Mouse (Mus musculus) kidney, postnatal 0 days (tissue): ENCODE data around the gene Olfr784. TPM values are rescaled to one million over a fixed set of nuclear protein-coding genes. Genes with fewer than 3 reads are reported as not detected.
"Not testable (repeated sequence)": the region's sequence is repeated elsewhere in the genome, so short reads cannot be mapped to it uniquely, and the experiment has no call there.

Experiments
- ATAC-seq: fragments of 200-750 bp; cut with Nextera tagmentation; replicated peaks from 2 replicates; pipeline ENCODE4 v1.8.0; 2017; ENCODE audit warnings: low read depth, moderate number of reproducible peaks, moderate TSS enrichment, moderate library complexity; ENCODE audit not compliant: low FRiP score
- DNase-seq: peaks from one replicate; pipeline ENCODE4 v3.0.0-alpha.2; 2016; ENCODE audit warnings: low spot score
- H3K27ac ChIP-seq: fragments of 300-500 bp; sonication (generic); 2 replicates; pipeline ENCODE4 v1.5.1; 2014; ENCODE audit warnings: mild to moderate bottlenecking
- H3K27me3 ChIP-seq: fragments of 300-500 bp; sonication (generic); 2 replicates; pipeline ENCODE4 v1.6.1; 2014; ENCODE audit warnings: low read length, mixed read lengths; ENCODE audit not compliant: insufficient read depth
- H3K36me3 ChIP-seq: fragments of 300-500 bp; sonication (generic); 2 replicates; pipeline ENCODE4 v1.6.1; 2014; ENCODE audit warnings: low read length, mixed read lengths; ENCODE audit not compliant: insufficient read depth
- H3K4me1 ChIP-seq: fragments of 300-500 bp; sonication (generic); replicated peaks from 2 replicates; pipeline ENCODE4 v1.6.1; 2014; ENCODE audit warnings: antibody characterized with exemption, low read length, mixed read lengths; ENCODE audit not compliant: insufficient read depth
- H3K4me2 ChIP-seq: fragments of 300-500 bp; sonication (generic); 2 replicates; pipeline ENCODE4 v1.6.1; 2014; ENCODE audit warnings: mild to moderate bottlenecking, low read length, moderate library complexity, mixed read lengths
- H3K4me3 ChIP-seq: fragments of 300-500 bp; sonication (generic); replicated peaks from 2 replicates; pipeline ENCODE4 v1.5.1; 2014; ENCODE audit warnings: low read depth, low read length
- H3K9ac ChIP-seq: fragments of 300-500 bp; sonication (generic); 2 replicates; pipeline ENCODE4 v1.6.1; 2014; ENCODE audit warnings: low read depth, low read length
- H3K9me3 ChIP-seq: fragments of 300-500 bp; sonication (generic); replicated peaks from 2 replicates; pipeline ENCODE4 v1.6.1; 2016; ENCODE audit warnings: low read length, inconsistent platforms, mixed read lengths
- CTCF ChIP-seq: IDR thresholded peaks from 2 replicates; pipeline ENCODE4 v1.5.1; 2016; ENCODE audit warnings: antibody characterized with exemption, low read depth, mild to moderate bottlenecking, moderate library complexity
- WGBS: fragments of 180-500 bp; shearing (Covaris S2); extraction: QIAGEN DNeasy Blood & Tissue Kit; methylation state at CpG from one replicate; pipeline ENCODE4 v1.1.7; 2014; 5-methylcytosine and 5-hydroxymethylcytosine counted together
- polyA plus RNA-seq: library from polyadenylated mRNA; unstranded; fragments of >200 nt; fragmentation: Nextera tagmentation; extraction: Ambion mirVana; gene quantifications from 2 replicates; pipeline ENCODE4 v1.2.1, GENCODE M21; 2015

Olfr784 gene
- not detected in 2 replicates for polyA plus RNA-seq

- Histone ChIP-seq H3K4me2 (no peak within 1 kb of the TSS), H3K27ac (no peak within 1 kb of the TSS), H3K4me1 (no peaks in the 10 kb centered on the region), H3K36me3 (no peaks in the 10 kb centered on the region), H3K27me3 (no peaks in the 10 kb centered on the region), H3K9ac (no peak within 1 kb of the TSS), H3K9me3 (no peaks in the 10 kb centered on the region), H3K4me3 (no peak within 1 kb of the TSS)
- DNase-seq (no peak), ATAC-seq (no peak)
- no peak for TF ChIP-seq CTCF
Measured at GRCm38 (mm10) chr10:129383783-129384182, at the start of gene Olfr784. Gene Olfr784 (plus strand): TSS chr10:129384083.

GRCm38 (mm10) chr10:129348550-129348949, 35.3 kb upstream of the Olfr784 start, which contains the start of gene Olfr782:
Gene Olfr782 (plus strand): TSS chr10:129348850.
- H3K4me1 ChIP-seq, result no peaks in the 10 kb centered on the region
- no peaks in the 10 kb centered on the region for H3K36me3 ChIP-seq
- no peak for TF ChIP-seq CTCF
- DNase-seq (no peak), ATAC-seq (no peak)
- H3K4me3 ChIP-seq, result no peak within 1 kb of the TSS
- 81% methylated on average over 3 of the region's 3 CpGs for WGBS
- no peak within 1 kb of the TSS for H3K27ac ChIP-seq
- no peak within 1 kb of the TSS for H3K9ac ChIP-seq
- H3K27me3 ChIP-seq, result no peaks in the 10 kb centered on the region
- no peaks in the 10 kb centered on the region for H3K9me3 ChIP-seq
- H3K4me2 ChIP-seq, result no peak within 1 kb of the TSS

DNA sequence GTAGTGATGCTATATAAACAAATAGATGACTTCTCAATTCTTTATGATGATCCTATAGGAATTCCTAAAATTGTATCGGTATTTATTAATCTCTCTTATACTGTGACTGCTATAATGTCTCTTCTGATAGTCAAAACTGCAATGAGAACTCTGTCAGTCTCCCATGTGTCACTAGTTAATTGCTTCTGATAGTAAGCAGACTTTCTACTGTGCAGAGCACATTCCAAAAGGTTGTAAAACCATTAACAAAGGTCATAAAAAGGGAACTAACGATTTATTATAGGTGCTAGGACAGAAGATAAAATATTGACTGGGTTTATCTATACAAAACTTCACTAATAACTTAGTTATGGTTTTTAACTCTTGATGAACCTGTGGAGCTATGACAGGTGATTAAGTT, 31.4 kb upstream of the Olfr784 start:
- not testable (repeated sequence) for H3K9me3 ChIP-seq, H3K27ac ChIP-seq, H3K9ac ChIP-seq, H3K4me1 ChIP-seq, H3K27me3 ChIP-seq, H3K36me3 ChIP-seq, ATAC-seq, H3K4me2 ChIP-seq, H3K4me3 ChIP-seq, DNase-seq
- 60% methylated on average over 2 of the region's 2 CpGs for WGBS

DNA sequence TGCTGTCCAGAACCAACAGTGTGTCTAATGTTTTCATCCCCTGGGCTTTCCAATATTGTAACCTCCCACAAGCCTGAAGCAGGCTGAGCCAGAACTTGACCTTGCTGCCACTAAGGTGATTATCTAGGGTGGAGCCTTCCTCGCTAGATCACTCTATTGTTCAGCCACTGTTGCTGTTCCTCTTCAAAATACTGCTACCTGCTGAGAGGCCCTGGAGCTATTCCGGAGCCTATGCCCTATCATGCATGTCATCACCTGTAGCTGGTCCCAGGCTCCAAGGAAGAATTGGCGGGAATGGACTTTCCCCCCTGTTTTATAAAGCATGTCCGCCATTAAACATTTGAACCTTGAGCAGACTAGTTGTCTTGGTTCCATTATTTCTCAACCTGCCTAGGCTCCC, 27.4 kb upstream of the Olfr784 start:
- H3K36me3 ChIP-seq, H3K27me3 ChIP-seq, H3K27ac ChIP-seq, H3K4me3 ChIP-seq, H3K4me2 ChIP-seq, H3K4me1 ChIP-seq, DNase-seq, H3K9ac ChIP-seq, H3K9me3 ChIP-seq, ATAC-seq: not testable (repeated sequence)
- WGBS, result 89% methylated on average over 4 of the region's 4 CpGs

- no peak overlapping the region for H3K9ac ChIP-seq
- no peaks in the 10 kb centered on the region for H3K9me3 ChIP-seq
- ATAC-seq (no peak), DNase-seq (no peak)
- no peaks in the 10 kb centered on the region for H3K27me3 ChIP-seq
- no peaks in the 10 kb centered on the region for H3K4me1 ChIP-seq
- no peak overlapping the region for H3K4me2 ChIP-seq
- no peak overlapping the region for H3K27ac ChIP-seq
- no peak overlapping the region for H3K4me3 ChIP-seq
- 73% methylated on average over 5 of the region's 5 CpGs for WGBS
- TF ChIP-seq CTCF, result no peak
- no peaks in the 10 kb centered on the region for H3K36me3 ChIP-seq
Measured at GRCm38 (mm10) chr10:129357307-129357706, 26.6 kb upstream of the Olfr784 start.

- 89% methylated on average over 5 of the region's 5 CpGs for WGBS
- not testable (repeated sequence) for H3K4me1 ChIP-seq, H3K9me3 ChIP-seq, DNase-seq, H3K27me3 ChIP-seq, H3K9ac ChIP-seq, H3K27ac ChIP-seq, H3K36me3 ChIP-seq, H3K4me3 ChIP-seq, ATAC-seq, H3K4me2 ChIP-seq
Measured at GRCm38 (mm10) chr10:129374051-129374450, 9.8 kb upstream of the Olfr784 start.

- DNase-seq (no peak), ATAC-seq (no peak)
- Histone ChIP-seq H3K4me1 (no peaks in the 10 kb centered on the region), H3K4me2 (no peak overlapping the region), H3K4me3 (no peak overlapping the region), H3K9ac (no peak overlapping the region), H3K9me3 (no peaks in the 10 kb centered on the region), H3K27ac (no peak overlapping the region), H3K36me3 (no peaks in the 10 kb centered on the region), H3K27me3 (no peaks in the 10 kb centered on the region)
- no peak for TF ChIP-seq CTCF
- 59% methylated on average over 5 of the region's 5 CpGs for whole genome bisulfite sequencing
Measured at GRCm38 (mm10) chr10:129400892-129401291, 17.0 kb downstream of the Olfr784 start.
